Mouse (Mus musculus) T-helper 2 cell (primary cell): Measurements from ENCODE around the gene Chfr.

Source experiments
- in situ Hi-C: fragments of 300-600 bp; cut with MboI, MseI; formaldehyde crosslinking; loops from one replicate; pipeline ENCODE4 v1.15.1; 2025; ENCODE audit warnings: high pct_unique_total_duplicates

Gene Chfr

DNA sequence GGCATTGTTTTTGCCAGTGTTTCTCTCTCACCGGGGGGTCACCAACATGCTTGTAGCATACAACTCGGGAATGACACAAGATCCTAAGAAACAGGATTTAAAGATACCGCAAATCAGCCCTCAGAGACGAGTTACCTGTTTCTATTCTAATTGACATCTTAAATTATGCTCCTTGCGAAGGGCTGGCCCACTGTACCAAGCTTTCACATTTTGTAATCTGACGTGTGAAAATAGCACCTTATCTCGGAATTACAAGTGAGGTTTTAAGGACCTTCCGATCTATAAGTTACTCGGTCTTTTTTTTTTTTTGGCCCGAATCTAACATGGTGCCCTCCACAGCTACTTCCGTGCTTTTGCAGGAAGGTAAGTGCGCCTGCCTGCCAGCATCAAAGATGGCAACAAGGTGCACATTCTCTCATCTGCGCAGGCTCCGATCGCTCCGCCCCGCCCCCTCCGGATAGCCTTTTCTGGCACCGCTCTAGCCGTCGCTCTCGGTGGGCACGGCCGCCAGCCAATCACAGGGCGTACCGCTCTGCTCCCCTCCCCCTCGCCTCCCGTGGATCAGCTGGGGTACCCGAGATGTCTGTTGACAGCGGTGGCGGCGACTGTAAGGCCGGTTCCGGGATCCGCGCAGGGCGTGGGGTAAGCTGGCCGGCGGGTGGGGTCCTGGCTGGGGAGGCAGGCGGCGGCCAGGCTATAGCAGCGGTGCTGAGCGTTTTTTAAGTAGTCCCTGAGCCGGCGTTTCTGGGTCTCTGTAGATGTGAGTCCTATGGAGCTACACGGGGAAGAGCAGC is at the start of gene Chfr:
Chfr (plus strand) TSS at position 550 of the 794 bp plus-strand sequence.
- in situ Hi-C loops, result no loop called here

DNA sequence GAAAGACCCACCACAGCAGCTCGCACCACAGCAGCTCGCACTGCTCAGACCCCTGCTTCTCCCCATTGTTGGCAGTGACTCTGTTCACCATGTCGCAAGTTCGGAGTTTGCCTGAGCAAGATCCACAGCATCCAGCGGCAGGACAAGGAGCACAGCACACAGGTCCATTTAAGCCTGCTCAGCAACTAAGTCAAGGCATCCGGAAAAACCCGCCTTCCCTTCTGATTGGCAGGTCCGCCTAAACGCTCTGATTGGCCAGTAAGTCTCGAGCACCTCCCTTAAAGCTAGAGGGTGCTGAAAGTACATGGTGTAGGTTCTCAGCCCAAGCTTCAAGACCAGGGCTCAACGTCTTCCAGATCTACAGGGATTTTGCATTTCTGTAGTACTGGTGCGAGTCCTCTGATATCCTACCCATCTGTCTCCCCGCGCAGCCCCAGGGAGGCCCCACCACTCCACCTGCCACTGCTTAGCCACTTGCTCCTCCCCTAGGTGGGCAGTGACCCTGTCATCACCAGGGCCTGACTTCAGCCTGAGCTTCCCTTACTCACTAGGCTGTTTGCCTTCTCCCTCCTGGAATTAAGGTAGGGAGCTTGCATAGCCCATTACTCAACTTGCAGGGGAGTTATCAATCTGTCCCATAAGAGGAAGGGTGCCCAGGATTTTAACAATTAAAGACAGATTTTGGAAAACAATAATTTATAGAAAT is 49.3 kb upstream of the Chfr start:
- in situ Hi-C loops, result no loop called here

DNA sequence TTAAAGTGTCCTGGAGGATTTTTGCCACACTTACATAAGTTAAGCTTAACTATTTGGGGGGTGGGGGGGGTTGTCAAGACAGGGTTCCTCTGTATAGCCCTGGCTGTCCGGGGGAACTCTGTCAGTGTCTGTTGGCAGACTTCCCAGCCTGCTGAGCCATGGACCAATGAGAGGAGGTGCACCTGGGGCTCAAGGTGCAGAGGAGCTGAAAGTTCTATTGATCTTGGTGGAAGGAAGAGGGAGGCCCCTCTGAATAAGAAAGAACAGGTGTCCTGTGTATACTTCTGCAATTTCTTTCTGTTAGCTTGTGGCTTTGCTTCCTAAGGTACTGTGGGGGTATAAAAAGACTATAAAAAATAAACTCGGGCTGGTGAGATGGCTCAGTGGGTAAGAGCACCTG is 44.1 kb upstream of the Chfr start:
- in situ Hi-C loops, result no loop called here

DNA sequence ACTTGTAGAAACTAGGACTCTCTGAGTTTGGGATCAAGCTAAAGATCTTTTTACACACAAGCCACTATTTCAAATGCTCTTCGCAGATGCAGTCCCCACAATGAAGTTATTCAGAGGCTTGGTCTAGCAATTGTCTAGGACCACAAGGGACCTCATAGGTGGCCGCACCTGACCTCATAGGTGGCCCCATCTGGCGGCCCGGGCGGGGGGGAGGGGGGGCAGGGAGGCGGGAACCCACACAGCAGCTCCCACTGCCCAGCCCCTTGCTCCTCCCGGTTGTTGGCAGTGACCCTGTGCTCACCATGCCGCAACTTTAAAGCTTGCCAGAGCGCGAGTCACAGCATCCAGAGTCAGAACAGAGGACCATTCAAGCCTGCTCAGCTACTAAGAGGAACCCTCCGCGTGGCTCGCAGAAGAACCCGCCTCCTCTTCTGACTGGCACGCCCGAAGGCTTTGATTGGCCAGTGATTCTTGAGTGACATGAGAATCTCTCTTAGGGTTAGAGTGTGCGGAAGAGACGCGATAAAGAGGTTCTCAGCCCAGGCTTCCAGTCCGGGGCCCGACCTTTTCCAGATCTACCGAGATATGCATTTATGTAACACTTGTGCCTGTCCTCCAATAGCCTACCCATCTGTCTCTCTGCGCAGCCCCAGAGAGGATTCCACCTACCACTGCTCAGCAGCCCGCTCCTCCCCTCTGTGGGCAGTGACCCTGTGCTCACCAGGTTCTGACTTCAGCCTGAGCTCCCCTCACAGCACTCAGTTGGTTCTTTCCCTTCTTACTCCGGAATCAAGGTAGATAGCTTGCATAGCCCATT is 41.4 kb upstream of the Chfr start, which contains the start of gene Gm35315:
Gm35315 (minus strand) TSS at position 391 of the 817 bp plus-strand sequence.
- in situ Hi-C loops, result no loop called here

DNA sequence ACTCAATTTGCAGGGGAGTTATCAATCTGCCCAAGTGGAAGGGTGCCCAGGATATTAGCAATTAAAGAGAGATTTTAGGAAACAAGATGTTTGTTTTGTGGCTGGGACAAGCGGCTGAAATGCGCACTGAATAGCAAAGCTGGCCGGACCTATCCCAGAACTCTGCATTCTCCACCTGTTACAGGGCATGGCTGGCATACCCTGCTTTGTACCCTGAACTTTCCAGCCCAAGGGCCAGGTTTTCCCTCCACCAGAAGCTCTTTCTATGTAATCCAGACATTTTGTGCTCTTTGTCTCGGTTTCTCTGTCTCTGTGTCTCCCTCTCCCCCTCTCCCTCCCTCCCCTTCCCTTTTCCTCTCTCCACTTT is 40.8 kb upstream of the Chfr start:
- in situ Hi-C loops, result loop anchor here (5.0 kb wide), 1 partner anchor 543 kb away; no protein-coding TSS in a partner anchor

DNA sequence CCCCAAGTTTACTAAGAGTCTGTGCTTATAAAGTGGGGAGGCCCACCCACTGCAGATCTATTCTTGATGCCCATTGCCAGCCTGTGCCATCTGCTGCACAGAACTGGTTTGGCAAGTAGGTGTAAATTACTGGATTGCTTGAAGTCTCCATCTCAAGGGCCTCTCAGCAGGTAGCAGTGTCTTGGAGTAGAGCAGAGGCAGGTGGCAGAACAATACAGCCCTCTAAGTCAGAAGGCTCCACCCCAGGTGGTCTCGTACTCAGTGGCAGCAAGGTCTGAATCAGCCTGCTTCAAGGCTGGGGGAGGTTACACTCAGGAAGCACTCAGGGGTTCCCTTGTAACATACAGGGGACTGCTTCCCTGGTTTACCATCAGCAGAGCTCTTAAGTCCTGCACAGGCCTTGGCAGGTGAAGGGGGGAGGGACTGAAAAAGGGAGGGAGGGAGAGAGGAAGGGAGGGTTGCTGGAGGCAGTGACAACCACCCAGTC is 36.6 kb upstream of the Chfr start:
- in situ Hi-C loops, result loop anchor here (5.0 kb wide), 1 partner anchor 547 kb away; no protein-coding TSS in a partner anchor

DNA sequence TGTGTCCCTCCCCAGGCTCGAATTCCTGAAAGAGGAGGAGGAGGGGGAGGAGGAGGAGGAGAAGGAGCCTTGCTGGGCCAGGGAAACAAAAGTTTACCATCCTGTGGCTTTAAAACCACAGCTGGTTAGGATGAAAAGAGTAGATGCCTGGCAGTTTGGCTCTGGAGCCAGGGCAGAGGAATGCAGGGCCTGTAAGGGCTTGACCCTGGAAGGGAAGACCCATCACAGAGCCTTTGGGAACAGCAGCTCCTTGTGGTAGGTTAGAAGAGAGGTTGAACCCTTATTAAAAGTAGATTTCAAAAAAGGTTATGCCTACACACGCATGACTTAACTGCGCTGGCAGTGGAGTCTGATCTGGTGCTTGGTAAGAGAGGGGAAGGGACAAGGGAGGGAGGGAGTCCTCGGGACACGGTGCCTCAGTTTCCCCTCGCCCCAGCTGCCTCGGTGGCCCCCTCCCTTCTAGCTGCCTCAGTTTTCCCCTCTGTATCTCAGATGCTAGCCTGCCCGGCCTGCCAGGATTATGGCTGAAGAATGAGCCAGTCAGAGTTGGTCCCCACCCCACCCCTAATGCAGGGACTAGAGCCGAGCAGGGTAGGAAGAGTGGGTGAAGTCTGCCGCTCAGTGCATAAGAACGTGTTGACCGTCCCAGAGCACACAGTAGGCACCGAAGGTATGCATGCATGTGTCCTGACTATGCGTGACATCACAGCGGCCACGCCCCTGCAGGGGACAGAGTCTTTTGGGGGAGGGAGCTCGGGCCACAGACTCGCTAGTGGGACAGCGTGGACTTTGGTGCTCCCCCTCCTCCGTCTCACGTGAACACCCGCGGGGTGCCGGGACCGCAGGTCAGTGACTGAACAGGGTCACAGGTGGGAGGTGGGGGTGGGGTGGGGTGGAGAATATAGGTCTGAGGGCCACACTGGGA is 35.7 kb upstream of the Chfr start, which contains the start of gene Plcxd1:
Plcxd1 (plus strand) TSS at position 314 of the 925 bp plus-strand sequence.
- in situ Hi-C loops, result loop anchor here (5.0 to 25.0 kb wide), 2 partner anchors 548 to 1638 kb away; partner anchors contain the start of gene Pcgf3

DNA sequence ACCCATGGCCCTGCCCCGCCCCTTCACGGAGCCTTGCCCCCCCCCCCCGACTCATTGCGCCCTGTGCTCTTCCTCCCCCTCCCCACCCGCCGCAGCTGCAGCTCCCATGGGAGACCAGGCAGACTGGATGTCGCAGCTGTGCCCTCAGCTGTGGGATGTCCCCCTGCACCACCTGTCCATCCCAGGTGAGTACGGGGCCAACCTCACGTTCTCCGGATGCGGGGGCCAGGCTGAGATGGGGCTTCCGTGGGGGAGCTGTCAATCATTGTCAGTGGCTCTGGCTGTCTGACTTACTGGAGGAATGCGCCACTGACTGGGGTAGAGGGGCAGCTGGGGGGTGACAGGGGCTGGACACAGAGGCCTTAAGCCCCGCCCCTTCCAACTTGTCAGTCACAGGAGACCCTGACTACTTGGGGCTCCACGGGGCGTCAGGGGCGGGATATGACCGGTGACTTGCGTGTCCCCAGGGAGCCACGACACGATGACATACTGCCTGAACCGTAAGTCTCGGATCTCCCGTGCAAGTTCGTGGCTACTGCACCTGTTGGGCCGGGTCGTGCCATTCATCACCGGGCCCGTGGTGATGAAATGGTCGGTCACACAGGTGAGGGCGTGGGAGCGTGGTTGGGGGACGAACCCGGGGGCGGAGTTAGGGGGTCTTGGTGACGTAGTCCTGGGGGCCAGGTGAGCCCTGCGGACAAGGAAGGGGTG is 34.6 kb upstream of the Chfr start:
- in situ Hi-C loops, result loop anchor here (25.0 kb wide), 1 partner anchor 1639 kb away; the partner anchor contains the start of gene Pcgf3

DNA sequence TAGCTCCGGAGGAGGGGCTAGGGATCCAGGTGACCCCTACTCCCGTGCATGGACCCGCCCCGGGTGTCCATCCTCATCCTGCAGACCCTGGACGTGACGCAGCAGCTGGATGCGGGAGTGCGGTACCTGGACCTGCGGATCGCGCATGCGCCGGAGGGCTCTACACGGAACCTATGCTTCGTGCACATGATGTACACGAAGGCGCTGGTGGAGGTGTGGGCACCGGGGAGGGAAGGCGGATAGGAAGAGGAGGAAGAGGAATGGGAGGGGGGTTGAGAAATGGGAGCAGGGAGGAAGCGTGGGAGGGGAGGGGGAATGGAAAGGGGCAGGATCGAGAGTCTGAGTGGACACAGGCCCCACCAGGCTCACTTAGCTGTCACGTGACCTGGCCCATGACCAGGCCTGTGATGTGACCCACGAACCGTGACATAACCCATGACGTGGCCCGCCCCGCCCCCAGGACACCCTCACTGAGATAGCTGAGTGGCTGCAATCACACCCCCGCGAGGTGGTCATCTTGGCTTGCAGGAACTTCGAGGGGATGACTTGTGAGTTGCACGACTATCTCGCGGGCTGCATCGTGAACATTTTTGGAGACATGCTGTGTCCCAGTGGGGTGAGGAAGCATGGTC is 33.8 kb upstream of the Chfr start:
- in situ Hi-C loops, result loop anchor here (25.0 kb wide), 1 partner anchor 1640 kb away; the partner anchor contains the start of gene Pcgf3

DNA sequence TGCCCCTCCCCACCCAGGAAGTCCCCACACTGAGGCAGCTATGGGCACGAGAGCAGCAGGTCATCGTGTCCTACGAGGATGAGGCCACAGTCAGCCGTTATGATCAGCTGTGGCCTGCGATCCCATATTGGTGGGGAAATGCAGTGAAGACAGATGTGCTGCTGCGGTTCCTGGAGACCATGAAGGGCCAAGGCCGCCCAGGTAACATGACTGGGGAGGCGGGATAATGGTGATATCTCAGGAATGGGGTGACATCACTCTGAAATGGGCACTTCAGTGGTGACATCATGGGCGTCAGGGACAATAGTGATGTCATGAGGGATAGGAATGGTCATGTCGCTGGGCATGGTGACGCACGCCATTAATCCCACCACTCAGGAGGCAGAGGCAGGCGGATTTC is 33.2 kb upstream of the Chfr start:
- in situ Hi-C loops, result loop anchor here (25.0 kb wide), 1 partner anchor 1640 kb away; the partner anchor contains the start of gene Pcgf3

DNA sequence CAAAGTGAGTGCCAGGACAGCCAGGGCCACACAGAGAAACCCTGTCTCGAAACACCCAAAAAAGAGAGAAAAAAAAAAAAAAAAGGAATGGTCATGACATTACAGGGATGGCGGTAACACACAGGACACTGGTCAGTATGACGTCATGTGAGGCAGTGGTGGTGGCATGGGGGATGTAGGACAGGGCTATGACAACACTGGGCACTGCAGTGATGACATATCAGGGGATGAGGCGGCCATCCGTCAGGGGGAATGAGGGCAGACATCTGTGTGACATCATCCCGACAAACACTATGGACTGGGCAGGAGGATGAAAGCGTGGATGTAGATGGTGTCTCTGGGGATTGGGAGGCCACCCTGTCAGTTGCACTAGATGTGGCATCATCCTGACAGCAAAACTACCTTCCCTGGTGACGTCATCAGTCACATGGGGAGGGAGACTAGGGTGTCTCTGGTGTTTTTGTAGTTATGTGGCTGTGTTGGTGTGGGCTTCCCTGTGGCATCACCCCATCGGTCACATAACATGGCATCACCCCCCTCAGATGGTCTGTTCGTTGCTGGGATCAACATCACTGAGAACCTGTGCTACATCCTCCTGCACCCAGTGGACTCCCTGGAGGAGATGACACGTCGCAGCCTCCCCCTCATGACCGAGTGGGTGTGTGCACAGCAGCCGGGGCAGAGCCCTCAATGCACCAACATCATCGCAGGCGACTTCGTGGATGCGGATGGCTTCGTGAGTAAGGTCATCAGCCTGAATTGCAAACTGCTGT is 32.6 kb upstream of the Chfr start:
- in situ Hi-C loops, result loop anchor here (25.0 kb wide), 1 partner anchor 1641 kb away; the partner anchor contains the start of gene Pcgf3

DNA sequence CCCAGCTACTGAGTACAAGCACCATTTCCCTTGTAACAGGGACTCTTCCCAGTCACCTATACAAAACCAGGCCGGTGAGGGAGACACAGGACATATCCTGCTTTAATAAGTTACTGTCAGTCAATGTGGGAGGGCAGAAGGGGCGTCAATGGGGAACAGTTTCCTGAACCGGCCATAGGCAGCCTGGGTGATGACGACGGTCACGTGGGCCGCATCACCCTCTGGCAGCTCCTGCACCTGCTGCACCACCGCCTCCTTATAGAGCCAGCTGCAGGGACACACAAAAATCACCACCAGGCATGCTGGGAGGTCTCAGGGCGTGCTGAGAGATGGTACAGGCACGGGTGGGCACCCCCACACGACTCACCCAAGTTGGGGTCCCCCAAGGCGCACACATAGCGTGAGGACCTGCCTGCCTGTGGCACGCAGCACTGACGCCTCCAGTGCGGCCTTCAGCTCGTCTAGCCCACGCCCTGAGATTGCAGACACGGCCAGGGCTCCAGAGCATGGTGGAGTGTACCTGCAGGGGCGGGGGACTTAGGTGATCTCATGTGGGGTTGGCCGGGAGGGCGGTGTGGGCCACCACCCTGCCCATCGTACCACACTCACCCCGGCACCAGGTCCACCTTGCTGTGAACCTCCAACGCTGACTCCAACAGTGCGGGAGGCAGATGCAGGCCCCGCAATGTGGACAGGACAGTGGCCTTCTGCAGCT is 31.6 kb upstream of the Chfr start:
- in situ Hi-C loops, result loop anchor here (25.0 kb wide), 1 partner anchor 1642 kb away; the partner anchor contains the start of gene Pcgf3

DNA sequence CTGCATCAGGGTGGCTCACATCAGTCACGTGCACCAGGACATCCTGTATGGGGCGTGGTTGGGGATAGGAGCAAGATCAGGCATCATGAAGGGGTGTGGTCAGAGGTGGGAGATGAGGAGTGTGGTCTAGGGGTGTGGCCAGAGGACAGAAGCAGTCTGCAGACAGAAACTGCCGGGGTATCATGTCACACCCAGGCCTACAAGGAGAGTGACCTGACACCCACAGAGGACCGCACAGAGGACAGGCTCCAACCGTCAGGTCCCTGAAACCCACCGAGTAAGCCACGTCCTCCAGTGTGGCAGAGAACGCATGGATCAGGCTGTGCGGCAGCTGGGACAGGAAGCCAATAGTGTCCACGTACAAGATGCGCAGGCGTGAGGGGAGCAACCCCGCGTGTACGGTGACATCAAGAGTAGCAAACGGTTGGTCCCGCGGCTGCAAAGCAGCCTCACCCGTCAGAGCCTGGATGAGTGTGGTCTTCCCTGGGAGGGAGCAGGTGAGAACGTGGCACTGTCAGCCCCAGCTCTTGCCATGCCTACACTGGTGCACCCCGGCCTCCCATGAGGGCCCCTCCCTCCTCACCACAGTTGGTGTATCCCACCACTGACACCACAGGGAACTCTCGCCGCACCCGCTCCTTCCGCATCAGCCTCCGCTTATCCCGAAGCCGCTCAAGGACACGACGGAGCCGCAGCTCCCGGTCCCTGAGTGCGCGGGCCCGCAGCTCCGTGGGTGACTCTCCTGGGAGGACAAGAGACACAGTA is 30.8 kb upstream of the Chfr start:
- in situ Hi-C loops, result loop anchor here (25.0 kb wide), 1 partner anchor 1642 kb away; the partner anchor contains the start of gene Pcgf3

DNA sequence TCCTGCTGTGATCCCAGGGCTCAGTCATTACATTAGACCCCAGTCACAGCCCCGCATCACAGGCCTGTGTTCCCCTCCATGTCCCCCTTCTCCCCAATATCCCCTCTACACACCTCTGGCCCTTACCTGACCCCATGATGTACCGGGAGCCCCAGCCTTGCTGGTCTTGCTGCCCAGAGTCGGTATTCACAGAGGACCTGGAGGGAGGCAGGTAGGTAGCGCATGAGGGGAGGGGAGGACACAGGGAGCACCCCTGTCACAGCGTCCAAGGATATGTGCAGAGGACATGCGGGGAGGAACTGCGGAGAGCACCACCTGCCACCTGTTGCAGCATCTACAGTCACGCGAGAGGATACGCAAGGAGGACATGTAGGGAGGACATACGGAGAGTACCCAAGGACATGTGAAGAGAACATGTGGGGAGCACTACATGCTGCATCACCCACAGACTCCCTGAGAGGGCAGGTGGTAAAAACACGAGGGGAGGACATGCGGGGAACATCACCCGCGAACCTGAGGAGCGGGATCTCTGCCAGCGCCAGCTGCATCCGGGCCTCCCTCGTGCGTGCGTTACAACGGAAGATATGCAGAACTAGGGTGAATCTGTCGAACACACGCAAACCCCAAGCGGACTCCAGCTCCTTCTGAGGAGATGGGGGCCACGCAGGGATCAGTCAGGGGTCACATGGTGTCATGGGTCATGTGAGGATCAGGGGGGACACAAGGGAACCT is 29.3 kb upstream of the Chfr start:
- in situ Hi-C loops, result loop anchor here (25.0 kb wide), 1 partner anchor 1644 kb away; the partner anchor contains the start of gene Pcgf3

DNA sequence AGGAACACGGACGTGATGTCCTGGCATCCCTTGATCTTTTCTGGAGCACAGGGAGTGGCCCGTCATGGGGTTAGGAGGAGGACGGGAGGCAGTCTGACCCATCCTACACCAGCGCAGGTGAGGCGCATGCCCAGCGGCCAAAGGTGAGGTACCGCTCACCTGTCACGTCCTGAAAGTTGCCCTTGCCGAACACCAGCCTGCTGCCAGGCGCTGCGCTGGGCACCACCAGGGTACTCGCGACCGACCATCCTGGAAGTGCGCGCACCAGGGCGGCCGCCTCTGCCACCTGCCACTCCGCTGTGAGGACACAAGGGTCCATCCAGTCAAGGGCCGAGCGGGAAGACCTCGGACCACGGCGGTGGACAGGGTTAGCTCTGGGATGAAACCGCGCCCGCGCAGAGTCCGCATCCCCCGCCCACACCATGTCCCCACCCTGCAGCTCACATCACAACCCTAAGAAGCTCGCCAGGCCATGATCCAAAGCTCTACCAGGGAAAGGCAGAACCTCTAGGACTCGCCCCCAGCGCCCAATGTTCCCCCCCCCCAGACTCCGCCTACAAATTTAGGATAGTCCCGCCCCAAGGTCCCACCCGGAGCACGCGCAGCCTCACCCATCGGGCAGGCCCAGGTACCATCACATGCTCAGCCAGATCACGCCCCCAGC is 28.6 kb upstream of the Chfr start:
- in situ Hi-C loops, result loop anchor here (25.0 kb wide), 1 partner anchor 1645 kb away; the partner anchor contains the start of gene Pcgf3
